Mouse (Mus musculus) liver, adult (tissue): ENCODE results near the gene Dusp18.
A peak's percentile ranks its signal among the peaks of the same experiment; 100 is the strongest.

Source experiments
- GATA4 ChIP-seq: IDR thresholded peaks from 2 replicates; pipeline ENCODE4 v1.6.1; 2014; ENCODE audit warnings: mild to moderate bottlenecking, low read length; ENCODE audit not compliant: insufficient replicate concordance

Gene Dusp18

DNA sequence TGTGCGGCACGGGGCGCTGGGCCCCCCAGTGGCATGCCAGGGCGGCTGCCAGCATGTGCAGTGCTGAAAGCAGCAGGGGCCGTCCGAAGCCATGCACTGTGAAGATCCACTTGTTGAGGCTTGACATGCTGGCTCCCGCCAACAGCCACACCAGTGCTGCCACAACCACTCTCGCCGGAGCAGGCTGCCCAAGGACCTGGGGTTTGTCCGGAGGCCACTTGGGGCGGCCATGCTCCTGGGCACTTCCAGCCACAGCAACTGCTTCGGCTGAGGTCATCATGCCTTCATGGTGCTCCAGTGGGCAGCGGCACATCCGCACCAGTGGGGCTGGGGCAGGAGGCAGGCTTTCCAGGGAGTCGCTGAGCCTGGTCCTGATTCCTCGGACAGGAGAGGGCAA, 17.8 kb downstream of the Dusp18 start:
- no peak for TF ChIP-seq GATA4

DNA sequence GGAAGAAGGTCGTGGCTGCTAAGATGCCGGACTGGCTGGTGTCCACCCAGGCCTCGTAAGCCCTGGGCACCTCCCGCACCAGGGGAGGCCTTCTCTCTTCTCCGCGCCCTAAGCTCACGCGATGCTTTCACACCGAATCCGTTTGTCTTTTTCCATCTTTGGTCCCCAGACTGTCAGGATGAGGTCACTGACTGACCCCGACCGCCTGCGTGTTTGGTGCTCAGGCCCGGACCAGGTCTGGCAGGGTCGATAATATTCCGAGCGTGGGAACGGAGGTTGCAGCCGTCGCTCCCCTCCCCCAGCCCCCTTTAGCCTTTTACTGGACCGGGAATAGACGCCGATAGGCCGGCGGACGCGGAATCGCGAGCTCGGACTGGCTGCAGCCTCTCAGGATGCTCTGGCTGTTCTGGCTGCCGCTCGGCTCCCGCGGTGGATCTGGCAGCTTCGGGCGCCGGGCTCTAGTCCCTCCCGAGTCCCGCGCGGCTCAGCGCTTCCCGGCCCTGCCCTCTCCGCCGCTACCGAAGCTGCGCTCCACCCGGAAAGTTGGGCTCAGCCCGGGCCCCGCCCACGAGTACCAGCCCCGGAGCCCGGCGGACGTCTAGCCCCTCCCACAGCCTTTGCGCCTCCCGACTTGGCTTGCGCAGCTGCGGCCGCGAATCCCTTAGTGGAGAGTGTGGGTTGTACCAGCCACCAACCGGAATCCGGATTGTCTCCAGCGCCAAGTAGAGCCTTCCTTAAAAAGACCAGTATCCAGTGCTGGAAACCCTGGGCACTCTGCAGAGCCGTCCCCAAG, 18.5 kb downstream of the Dusp18 start:
- TF ChIP-seq GATA4, result no peak

GRCm38 (mm10) chr11:3914109-3914840, 19.2 kb downstream of the Dusp18 start, which contains the start of gene Slc35e4:
Slc35e4 (minus strand) TSS chr11:3914664.
- no peak for TF ChIP-seq GATA4

GRCm38 (mm10) chr11:3918738-3919137, 23.7 kb downstream of the Dusp18 start:
- TF ChIP-seq GATA4, result no peak

DNA sequence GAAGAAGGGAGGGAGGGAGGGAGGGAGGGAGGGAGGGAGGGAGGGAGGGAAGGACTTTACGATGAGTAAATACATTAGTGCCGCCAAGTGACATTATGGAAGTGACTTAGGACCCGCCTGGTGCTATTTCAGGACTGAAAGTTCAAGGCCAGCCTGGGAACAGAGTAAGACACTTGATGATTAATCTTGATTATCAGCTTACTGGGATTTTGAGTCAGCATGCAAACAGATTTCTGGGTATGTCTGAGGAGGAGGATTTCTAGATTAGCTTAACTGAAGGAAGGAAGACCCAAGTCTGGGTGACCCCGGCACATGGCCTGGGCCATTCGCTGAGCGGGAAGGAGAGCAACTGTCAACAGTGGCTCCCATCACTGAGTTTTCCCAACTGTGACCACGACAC, 25.4 kb downstream of the Dusp18 start:
- TF ChIP-seq GATA4, result no peak

GRCm38 (mm10) chr11:3921281-3921850, 26.3 kb downstream of the Dusp18 start:
- TF ChIP-seq GATA4, result no peak

GRCm38 (mm10) chr11:3922115-3922514, 27.1 kb downstream of the Dusp18 start:
- no peak for TF ChIP-seq GATA4

- TF ChIP-seq GATA4, result no peak
Measured at GRCm38 (mm10) chr11:3922731-3923130, 27.7 kb downstream of the Dusp18 start.

DNA sequence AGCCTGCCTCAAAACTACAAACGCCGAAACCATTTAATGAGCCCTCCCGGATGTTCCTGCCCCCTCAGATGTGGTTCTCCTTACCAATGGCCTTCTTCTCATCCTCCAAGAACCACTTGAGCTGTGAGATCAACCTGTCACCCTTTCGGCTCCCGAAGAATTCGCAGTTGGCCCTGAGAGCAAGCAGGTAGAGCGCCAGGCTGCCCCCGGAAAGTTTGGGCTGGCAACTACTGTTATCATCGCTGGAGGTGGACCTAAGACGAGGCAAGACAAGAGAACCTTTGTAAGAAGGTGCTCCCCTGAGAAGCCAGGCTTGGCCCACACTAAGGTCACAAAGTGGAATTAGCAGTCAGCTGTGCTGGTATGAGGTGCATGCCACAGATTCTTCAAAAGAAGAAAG, 30.9 kb downstream of the Dusp18 start:
- no peak for TF ChIP-seq GATA4

GRCm38 (mm10) chr11:3930019-3930418, 35.0 kb downstream of the Dusp18 start:
- no peak for TF ChIP-seq GATA4

DNA sequence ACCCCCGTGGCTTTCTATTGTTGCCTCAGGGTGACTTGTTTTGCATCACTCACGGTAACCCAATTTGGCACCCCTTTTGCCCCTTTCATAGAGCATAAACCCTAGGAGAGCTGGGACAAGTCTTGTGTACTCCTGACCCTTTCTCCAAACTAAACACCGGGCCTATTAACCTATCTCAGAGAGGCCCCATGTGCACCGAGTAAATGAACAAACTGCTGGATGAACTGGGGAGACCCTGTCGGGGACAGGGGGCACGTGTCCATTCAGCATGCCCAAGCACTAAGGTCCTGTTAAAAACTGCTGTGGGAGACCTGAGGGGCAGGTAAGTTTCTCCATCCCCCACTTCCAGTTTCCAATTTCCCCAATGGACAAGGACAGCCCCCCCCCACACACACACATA, 35.9 kb downstream of the Dusp18 start:
- no peak for TF ChIP-seq GATA4

DNA sequence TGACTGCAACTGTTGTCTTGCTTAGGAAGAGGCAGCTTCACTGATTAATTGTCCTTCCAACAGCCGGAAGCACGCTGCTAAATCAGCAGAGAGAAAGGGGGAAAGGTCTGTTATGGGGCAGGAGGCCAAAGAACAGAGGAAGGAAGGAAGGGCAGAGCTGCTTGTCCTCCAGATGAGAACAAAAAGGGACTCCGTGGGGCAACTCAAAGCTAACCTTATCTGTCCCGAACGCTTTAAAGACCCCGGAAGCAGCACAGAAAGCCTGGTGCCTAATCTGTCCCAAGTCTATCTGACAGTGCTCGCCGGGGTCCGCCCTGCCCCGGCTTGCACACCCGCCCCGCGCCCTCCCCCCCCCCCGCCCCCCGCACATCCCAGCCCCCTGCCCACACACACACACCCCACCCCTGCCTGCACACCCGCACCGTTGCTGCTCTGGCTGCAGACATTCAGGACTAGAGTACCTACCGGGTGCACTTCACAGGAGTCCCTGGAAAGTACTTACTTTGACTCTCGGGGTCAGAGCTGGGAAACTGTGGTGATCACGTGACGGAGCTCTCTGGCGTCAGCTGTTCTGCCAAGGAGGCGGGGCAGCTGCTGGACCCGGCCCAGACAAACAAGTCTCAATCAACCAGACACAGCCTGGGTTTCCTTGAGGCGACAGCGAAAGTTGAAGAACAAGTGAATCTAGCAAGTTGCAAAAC, 36.6 kb downstream of the Dusp18 start, which contains the start of gene Tcn2:
TSS of gene Tcn2 (minus strand) at position 649 of the 701 bp plus-strand sequence.
- TF ChIP-seq GATA4, result peak; percentile 89

DNA sequence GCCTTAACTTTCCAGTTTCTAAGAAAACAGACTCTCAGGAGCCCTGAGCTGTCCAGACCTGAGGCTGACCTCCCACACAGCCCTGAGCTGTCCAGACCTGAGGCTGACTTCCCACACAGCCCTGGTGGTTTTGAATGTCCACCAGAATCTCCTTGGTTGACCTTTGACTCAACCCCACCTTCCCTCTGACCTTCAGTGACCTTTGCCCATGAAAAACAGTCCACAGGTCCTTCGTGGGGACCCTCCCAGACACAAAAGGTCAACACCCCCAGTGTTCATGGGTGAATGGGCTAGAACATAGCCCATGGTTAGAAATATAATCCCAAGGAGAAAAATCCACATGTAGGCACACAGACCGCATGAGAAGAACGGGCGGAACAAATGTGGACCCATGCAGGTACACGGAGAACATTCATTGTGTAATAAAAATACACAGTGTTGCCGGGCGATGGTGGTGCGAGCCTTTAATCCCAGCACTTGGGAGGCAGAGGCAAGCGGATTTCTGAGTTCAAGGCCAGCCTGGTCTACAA, 38.8 kb downstream of the Dusp18 start:
- TF ChIP-seq GATA4, result no peak

DNA sequence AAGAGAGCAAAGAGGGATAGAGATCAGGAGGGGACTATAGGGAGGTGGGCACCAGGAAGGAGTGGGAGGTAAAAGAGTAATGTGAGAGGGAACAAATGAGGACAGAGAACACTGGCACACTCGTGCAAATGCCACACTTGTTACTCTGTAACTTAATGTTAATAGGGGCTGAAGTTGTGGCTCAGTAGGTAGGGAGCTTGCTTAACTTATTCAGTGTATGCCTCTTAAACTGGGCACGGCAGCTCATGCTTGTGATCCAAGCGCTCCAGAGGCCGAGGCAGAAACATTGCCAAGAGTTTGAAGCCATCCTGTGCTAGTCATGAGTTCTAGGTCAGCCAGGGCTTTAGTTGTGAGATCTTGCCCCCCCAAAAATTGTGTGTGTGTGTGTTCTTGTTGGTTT, 40.1 kb downstream of the Dusp18 start:
- no peak for TF ChIP-seq GATA4

GRCm38 (mm10) chr11:3936318-3936717, 41.3 kb downstream of the Dusp18 start:
- no peak for TF ChIP-seq GATA4
